Mouse (Mus musculus): ENCODE data around the gene Gm5678. TPM values are rescaled to one million over a fixed set of nuclear protein-coding genes. Genes with fewer than 3 reads are reported as not detected.
"Not testable (repeated sequence)": the region's sequence is repeated elsewhere in the genome, so short reads cannot be mapped to it uniquely, and the experiment has no call there.

Gm5678 gene
- polyA plus RNA-seq, 3 experiments from 2014 or later, result 0.66 TPM; not detected in 2

DNA sequence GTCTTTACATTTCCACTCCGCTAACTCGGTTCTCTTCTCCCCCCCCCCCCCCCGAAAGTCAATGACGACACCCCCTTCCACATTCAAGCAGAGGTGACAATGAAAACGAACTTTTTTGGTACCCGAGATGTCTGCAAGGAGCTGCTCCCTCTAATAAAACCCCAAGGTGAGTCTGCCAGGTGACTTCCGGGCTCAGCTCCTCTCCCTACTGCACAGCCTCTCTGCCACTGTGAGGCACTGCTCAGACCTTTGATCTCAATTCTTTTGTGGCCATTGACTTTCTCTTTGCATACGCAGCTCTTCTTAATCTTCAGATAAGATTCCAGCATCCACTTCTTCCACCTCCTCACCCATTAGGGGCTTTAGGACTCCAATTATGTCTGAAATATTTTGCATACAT, 19.2 kb upstream of the Gm5678 start:
- ATAC-seq, result no peak

DNA sequence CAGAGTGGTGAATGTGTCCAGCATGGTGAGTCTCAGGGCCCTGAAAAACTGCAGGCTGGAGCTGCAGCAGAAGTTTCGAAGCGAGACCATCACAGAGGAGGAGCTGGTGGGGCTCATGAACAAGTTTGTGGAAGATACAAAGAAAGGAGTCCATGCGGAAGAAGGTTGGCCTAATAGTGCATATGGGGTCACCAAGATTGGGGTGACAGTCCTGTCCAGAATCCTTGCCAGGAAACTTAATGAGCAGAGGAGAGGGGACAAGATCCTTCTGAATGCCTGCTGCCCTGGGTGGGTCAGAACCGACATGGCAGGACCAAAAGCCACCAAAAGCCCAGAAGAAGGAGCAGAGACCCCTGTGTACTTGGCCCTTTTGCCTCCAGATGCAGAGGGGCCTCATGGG, 18.1 kb upstream of the Gm5678 start:
- no peak for ATAC-seq

DNA sequence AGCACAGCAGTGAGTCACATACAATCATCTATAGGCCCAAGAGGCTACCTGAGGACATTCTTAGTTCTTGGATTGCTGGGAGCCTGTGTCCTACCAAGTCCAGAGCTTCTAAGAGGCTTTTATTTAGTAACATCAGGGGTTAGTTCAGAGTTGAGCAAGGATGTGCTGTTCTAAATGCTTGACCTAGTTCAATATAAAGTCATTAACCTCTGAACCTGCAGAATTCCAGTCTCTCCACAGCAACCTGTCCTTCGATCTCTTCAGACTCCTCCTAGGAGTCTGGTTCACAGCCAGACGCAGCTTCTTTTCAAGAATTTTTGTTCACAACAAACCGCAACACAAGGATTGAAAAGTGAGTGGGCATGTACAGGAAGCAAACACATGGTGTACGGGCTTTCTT, 16.9 kb upstream of the Gm5678 start:
- no peak for ATAC-seq

DNA sequence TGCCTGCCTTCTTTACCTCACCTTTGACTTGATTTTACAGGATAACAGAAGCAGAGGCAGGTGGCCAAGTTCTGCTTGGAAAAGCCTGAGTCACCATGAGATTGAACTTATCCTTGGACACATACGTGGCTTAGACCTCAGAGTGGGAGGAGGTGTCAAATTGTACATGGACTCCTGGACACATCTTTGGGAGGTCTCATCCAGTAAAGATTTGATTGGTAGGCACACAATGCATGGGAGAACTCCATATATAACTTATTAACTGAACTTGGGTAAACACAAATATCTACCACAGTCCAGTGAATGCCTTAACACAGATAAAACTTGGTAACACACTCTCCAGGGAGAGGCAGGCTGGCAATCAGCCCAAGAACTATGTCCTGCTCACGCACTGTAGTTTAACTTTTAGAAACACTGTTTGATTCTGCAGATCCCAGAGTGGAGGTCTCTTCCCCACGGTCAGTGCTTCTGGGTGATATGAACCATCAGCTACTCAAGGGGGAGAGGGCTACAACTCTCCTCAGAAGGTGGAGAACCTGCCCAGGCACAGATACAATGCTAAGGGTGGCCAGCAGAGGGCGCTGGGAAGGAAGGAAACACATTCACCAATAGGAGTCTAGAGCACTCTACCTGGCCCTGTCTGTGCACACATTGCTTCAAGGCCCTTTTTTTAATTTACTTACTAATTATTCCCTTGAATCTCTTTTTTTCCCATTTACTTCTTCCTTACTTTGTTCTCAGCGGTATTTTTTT, 12.6 kb upstream of the Gm5678 start:
- ATAC-seq, result peak; percentile 82

DNA sequence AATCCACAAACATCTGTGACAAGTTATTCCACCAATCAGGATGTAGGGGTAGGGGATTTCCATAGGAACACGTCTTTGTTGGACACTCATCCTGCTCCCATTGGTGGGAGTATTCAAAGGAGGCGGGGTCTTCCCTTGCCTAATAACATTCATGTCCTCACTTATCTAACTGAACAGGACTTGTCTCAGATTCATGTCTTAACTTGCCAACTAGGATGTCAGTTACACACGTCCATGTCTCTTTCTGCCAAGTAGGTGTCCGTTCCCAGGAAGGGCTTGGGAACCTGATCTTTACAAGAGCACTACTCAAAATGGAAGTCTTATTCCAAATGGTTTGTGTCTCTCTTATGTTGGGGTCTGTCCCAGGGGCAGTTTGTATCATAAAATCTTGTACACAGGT, 4.1 kb upstream of the Gm5678 start:
- ATAC-seq, result not testable (repeated sequence)

DNA sequence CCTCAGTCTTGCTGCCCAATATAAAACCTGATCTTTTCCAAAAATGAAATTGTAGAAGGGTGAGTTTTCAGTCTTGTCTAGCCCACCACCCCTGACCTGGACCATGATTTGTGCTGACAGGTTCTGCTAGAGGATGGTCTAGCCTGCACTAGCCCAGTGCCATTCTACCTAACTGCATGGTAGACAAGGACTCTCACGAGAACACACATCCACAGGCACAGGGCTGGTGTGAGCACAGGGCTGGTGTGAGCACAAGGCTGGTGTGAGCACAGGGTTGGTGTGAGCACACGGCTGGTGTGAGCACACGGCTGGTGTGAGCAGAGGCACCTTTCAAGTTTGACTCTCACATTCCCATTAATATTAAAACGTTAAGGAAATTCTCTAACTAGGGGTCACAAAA, 3.2 kb upstream of the Gm5678 start:
- no peak for ATAC-seq

DNA sequence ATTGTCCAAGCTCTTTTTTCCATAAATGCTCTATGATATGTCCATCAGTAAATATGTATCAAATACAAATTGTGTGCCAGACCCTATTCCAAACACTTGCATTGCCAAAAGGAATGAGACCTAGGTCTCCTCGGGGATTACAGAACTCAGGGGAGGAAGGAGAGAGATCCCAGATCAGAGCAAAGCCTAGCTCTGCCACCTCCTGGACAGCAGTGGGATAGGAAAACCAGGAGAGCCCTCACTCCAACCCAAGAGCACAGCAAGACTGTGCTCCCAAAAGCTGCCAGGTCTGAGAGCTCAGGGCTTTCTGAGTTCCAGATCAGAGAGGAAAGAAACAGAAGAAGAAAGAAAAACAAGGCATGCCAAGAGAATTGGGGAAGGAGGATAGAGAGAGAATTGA, 1.2 kb upstream of the Gm5678 start:
- no peak for ATAC-seq

DNA sequence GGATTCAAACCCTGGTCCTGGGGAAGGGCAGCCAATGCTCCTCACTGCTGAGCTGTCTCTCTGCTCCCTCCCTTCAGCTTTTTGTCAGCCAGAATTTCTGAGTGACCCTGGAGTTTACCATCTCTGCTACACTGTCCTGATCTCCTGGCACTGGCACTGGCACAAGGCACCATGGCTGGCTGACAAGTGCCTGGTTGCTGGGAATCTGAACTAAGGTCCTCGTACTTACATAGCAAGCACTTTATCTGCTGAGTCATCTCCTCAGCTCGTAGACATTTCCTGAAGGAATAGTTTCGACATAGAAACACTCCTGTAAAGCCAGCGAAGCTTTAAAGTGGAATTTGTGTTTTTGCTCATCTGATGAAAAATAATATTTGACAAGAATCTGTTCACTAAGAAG, 16.1 kb downstream of the Gm5678 start:
- no peak for ATAC-seq

DNA sequence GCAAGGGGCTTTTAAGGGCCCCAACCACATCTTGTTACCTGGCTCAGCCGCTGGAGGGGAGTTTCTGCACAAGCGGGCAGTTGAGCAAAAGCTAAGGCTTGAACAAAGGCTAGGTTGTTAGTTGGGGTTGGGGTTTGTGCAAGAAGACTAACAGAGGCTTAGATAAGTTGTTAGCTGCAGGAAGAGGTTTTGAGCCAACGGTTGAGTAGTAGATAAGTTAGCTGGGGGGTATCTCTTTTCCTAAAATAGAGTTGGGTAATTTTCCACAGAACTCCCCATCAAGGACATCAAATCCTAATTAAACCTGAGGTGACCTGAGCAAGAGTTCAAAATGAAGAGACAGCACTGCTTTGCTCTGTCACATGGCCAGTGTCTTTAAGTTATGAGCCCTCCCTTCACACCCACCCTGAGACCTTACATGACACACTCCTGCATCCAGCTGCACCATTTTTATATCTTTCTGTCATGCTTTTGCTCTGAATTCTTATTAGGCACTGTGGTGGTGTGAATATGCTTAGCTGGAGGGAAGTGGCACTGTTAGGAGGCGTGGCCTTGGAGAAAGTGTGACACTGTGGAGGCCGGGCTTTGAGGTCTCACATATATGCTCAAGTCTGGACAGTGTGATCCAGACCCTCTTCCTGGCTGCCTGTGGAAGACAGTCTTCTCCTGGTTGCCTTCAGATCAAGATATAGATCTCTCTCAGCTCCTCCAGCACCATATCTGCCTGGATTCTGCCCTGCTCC, 20.7 kb downstream of the Gm5678 start:
- no peak for ATAC-seq

DNA sequence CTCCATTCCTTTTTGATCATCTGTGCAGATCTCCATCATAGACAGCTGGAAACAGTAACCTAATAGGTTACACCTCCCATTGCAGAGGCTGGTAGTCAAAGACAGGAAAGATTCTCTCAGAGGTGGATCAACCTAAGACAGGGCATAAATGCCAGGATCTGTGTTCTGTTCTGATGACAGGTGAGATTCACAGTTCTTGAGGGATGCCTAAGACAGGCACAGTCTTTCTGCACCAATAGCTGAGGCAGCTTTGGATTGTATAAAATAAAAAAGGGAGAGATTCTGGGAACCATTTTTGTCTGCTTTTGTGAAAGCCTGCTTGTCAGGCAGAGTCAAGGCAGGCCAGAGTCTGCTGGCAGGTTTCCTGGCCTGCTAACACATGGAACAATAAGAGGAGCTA, 40.1 kb downstream of the Gm5678 start:
- ATAC-seq, result no peak

DNA sequence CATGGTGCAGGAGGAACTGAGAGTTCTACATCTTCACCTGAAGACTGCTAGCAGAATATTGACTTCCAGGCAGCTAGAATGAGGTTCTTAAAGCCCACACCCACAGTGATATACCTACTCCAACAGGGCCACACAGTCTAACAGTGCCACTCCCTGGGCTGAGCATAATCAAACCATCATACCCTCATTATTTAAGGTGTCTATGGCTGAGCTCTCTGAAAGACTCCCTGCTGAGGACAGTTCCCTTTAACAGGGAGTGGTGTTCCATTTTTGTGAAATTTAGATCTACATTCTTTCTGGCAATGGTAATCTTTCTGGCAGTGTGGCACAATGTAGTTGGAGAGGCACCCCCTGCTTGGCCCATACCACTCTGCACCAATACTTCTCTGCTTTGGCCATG, 41.6 kb downstream of the Gm5678 start:
- ATAC-seq, result no peak

DNA sequence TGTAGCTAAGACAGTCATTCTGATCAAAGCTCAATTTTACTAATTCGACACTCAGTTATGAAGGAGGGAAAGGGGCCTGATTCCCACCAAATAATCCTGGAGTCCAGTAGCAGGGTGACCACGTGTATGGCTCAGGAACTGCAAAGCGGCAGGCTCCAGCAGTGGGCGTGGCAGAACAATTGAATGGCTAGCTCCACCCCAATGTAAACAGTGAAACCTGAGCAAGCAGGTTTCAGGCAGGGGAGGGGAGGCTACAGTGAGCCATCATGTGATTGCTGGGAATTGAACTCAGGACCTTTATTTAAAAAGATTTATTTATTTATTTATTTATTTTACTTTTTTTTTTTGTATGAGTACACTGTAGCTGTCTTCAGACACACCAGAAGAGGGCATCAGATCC, 42.6 kb downstream of the Gm5678 start:
- not testable (repeated sequence) for ATAC-seq

DNA sequence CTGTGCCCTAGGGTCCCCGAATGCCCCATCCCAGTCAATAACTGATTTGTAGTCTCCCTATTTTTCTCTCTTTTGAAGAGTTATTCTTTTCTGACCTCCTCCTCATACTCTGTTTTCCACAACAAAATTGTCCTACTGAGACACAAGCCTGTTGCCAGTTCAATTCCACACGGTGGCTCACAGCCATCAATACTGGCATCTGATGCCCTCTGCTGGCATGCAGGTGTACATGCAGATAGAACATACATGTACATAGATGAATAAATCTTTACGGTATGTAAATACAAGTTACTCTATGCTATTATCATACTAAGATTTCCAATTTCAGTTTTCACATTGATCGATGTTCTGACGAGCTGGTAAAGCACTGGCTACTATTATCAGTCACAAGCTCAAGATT, 43.2 kb downstream of the Gm5678 start:
- no peak for ATAC-seq

DNA sequence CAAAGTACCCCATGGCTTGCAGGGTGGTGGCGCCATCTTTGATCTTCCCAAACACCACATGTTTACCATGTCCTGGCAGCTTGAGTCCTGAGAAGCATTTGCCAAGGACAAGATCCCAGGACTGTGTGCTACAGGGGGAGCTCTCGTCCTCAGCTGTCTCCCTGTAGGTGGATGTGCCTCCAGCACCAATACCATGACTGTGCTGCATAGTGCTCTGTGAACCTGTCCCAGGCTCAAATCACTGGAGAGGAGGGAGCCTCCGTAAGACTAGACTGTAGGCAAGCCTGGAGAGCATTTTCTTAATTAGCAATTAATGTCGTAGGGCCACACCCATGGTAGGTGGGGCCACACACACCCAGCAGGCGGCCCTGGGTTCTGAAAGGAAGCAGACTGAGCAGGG, 48.5 kb downstream of the Gm5678 start:
- ATAC-seq, result no peak

DNA sequence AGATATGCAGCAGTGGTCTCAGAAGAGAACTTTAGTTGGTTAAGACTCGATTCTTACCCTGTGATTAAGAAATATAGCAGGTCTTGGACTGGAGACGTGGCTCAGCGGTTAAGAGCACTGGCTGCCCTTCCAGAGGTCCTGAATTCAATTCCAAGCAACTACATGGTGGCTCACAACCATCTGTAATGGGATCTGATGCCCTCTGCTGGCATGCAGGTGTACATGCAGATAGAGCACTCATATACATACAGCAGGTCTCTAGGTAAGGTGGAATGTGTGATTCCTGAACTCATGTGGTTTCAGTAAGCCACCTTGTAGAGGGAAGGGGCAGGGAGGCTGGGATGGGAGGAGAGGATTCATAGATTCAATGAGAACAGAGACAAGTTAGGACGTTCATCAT, 50.3 kb downstream of the Gm5678 start:
- ATAC-seq, result no peak

DNA sequence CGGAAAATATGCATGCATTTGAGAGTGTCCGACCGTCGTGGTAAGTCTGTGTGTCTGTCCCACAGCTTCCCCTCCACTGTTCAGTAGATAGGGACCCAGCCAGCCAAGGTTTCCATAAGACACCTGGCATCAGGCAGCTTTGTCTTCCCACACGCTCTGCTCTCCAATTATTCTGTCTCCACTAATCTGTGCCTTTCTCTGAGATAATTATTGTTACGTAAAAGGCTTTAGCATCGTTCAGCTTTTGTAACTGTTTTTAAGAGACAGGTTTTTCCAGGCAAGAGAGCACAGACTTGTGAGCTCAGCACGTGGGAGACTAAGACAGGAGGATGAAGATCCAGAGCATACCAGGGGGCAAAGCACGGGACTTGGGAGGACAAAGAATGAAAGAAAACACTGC, 51.3 kb downstream of the Gm5678 start:
- ATAC-seq, result no peak

Other genes with a start within 250 kb of the Gm5678 start
- 10 to 100 TPM; 17.7 to 40.4 (median 40.3) TPM for gene Setd4, start 24.0 kb upstream of the Gm5678 start, polyA plus RNA-seq (2017; shearing (Covaris generic))
- 10 to 100 TPM; 20.1 to 44.4 (median 44.1) TPM for gene Cbr1, start 22.2 kb upstream of the Gm5678 start, polyA plus RNA-seq (2017; shearing (Covaris generic))
- gene Cbr3, start 55.1 kb downstream of the Gm5678 start, polyA plus RNA-seq (2017; shearing (Covaris generic)), result not detected
- 10 to 100 TPM; 26.9 to 28.1 (median 28.0) TPM for gene Dop1b, start 83.8 kb downstream of the Gm5678 start, polyA plus RNA-seq (2017; shearing (Covaris generic))
- gene Morc3, start 204.0 kb downstream of the Gm5678 start, polyA plus RNA-seq (2017; shearing (Covaris generic)), result 10 to 100 TPM; 78.1 to 84.6 (median 80.9) TPM

Measured in inflammation-experienced regulatory T-cells, adult 6 months (primary cell).